Mouse (Mus musculus) liver, embryonic 12.5 days (tissue): Measurements from ENCODE around the gene Slc35f4. TPM values are rescaled to one million over a fixed set of nuclear protein-coding genes. Genes with fewer than 3 reads are reported as not detected.

Experiments used
- ATAC-seq: fragments of 200-750 bp; cut with Nextera tagmentation; 2 replicates; pipeline ENCODE4 v1.8.0; 2017; ENCODE audit warnings: moderate number of reproducible peaks, mild to moderate bottlenecking, moderate library complexity
- H3K27ac ChIP-seq: fragments of 300-500 bp; sonication (generic); 2 replicates; pipeline ENCODE4 v1.5.1; 2016; ENCODE audit warnings: mild to moderate bottlenecking
- H3K27me3 ChIP-seq: fragments of 300-500 bp; sonication (generic); replicated peaks from 2 replicates; pipeline ENCODE4 v1.6.1; 2016; ENCODE audit warnings: mild to moderate bottlenecking, moderate library complexity
- H3K36me3 ChIP-seq: fragments of 300-500 bp; sonication (generic); 2 replicates; pipeline ENCODE4 v1.6.1; 2016; ENCODE audit warnings: mild to moderate bottlenecking, moderate library complexity
- H3K4me1 ChIP-seq: fragments of 300-500 bp; sonication (generic); 2 replicates; pipeline ENCODE4 v1.6.1; 2016
- H3K4me2 ChIP-seq: fragments of 300-500 bp; sonication (generic); 2 replicates; pipeline ENCODE4 v1.6.1; 2016; ENCODE audit warnings: mild to moderate bottlenecking, moderate library complexity
- H3K4me3 ChIP-seq: fragments of 300-500 bp; sonication (generic); 2 replicates; pipeline ENCODE4 v1.5.1; 2016; ENCODE audit warnings: mild to moderate bottlenecking, moderate library complexity
- H3K9ac ChIP-seq: fragments of 300-500 bp; sonication (generic); 2 replicates; pipeline ENCODE4 v1.6.1; 2016; ENCODE audit warnings: mild to moderate bottlenecking, moderate library complexity
- H3K9me3 ChIP-seq: fragments of 300-500 bp; sonication (generic); replicated peaks from 2 replicates; pipeline ENCODE4 v1.6.1; 2016; ENCODE audit warnings: mild to moderate bottlenecking, moderate library complexity
- WGBS: fragments of 180-500 bp; shearing (Covaris S2); methylation state at CpG from one replicate; pipeline ENCODE4 v1.1.7; 2016; ENCODE audit not compliant: insufficient replicate concordance; 5-methylcytosine and 5-hydroxymethylcytosine counted together
- microRNA-seq: library from miRNA; unstranded; fragments of <30 nt; microRNA quantifications from one replicate; pipeline ENCODE4, GENCODE M21; 2017
- polyA plus RNA-seq: library from polyadenylated mRNA; unstranded; fragments of >200 nt; fragmentation: Nextera tagmentation; extraction: Ambion mirVana; gene quantifications from 2 replicates; pipeline ENCODE4 v1.2.1, GENCODE M21; 2016

The Slc35f4 gene
- polyA plus RNA-seq, 1 experiment from 2014 or later = 0.10 TPM

DNA sequence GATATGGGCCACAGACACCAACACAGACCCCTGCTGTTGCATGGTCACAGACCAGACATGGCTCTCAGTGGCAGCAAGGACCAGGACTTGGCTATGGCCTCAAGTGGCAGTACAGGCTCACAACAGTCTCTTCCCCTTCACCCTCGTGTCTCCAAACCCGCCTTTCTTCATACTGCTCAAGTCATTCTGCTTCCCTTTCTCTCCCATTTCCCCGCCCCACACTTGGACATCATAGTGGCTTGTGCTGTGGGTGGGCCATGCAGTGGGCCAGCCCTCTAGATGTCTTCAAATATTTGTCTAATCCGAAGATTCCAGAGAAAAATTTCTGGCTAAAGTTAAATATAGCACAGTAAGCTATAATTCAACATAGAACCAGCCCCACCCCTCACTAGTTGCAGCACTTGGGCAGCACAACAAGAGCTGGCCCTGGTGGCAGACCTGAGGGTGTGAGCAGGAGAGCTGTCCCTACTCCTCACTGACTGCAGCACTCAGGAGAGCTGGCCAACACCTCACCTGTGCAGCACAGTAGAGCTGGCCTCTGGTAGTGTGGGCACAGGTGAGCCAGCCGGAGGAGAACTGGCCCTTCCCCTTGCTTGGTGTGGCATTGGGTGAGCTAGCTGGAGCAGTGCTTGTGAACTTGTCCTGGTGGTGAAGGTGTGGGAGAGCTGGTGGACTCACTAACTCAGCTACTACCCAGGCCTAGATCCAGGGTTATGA, 260.4 kb downstream of the Slc35f4 start:
- Histone ChIP-seq H3K36me3 (no peaks in the 10 kb centered on the region), H3K27me3 (no peaks in the 10 kb centered on the region), H3K4me2 (no peak overlapping the region), H3K4me3 (no peak overlapping the region), H3K4me1 (no peaks in the 10 kb centered on the region), H3K9ac (no peak overlapping the region), H3K9me3 (no peaks in the 10 kb centered on the region), H3K27ac (no peak overlapping the region)
- ATAC-seq = no peak
- 39% methylated on average over 5 of the region's 5 CpGs for WGBS

Small RNAs within 50 kb of the gene (microRNA-seq; reads per million reads assigned to microRNA genes)
- not detected for gene Gm22949
